Mouse (Mus musculus): ENCODE measurements around the gene Fgf22.

Fgf22 gene

GRCm38 (mm10) chr10:79712499-79713126 lies 42.3 kb upstream of the Fgf22 start:
- Histone ChIP-seq H3K4me3 (replicated peaks; ENCODE audit: low read length) (no peak overlapping the region), H3K36me3 (ENCODE audit: insufficient read depth, low read length) (peaks cover 49% of the 10 kb centered on the region), H3K4me1 (replicated peaks; ENCODE audit: low read depth, low read length) (peaks cover 68% of the 10 kb centered on the region), H3K27me3 (ENCODE audit: insufficient read depth, low read length) (peaks cover 27% of the 10 kb centered on the region), H3K9me3 (ENCODE audit: low read length) (no peaks in the 10 kb centered on the region)
- TF ChIP-seq CTCF (conservative IDR thresholded peaks at IDR 0.05; ENCODE audit: low read length) (peak; percentile 88), POU5F1 (IDR thresholded peaks at IDR 0.05; ENCODE audit: borderline replicate concordance, low read length) (no peak), NANOG (IDR thresholded peaks at IDR 0.05; ENCODE audit: borderline replicate concordance, low read length) (no peak)

GRCm38 (mm10) chr10:79713163-79713562 lies 41.7 kb upstream of the Fgf22 start:
- TF ChIP-seq CTCF (conservative IDR thresholded peaks at IDR 0.05; ENCODE audit: low read length), result no peak
- no peak for TF ChIP-seq POU5F1 (IDR thresholded peaks at IDR 0.05; ENCODE audit: borderline replicate concordance, low read length)
- TF ChIP-seq NANOG (IDR thresholded peaks at IDR 0.05; ENCODE audit: borderline replicate concordance, low read length), result no peak
- H3K4me3 ChIP-seq (replicated peaks; ENCODE audit: low read length), result no peak overlapping the region
- H3K36me3 ChIP-seq (ENCODE audit: insufficient read depth, low read length), result peaks cover 45% of the 10 kb centered on the region
- H3K4me1 ChIP-seq (replicated peaks; ENCODE audit: low read depth, low read length), result peaks cover 68% of the 10 kb centered on the region
- H3K27me3 ChIP-seq (ENCODE audit: insufficient read depth, low read length), result peaks cover 33% of the 10 kb centered on the region
- H3K9me3 ChIP-seq (ENCODE audit: low read length), result no peaks in the 10 kb centered on the region

- Histone ChIP-seq H3K36me3 (ENCODE audit: insufficient read depth, low read length) (peaks cover 29% of the 10 kb centered on the region), H3K4me3 (replicated peaks; ENCODE audit: low read length) (no peak overlapping the region), H3K27me3 (ENCODE audit: insufficient read depth, low read length) (peaks cover 42% of the 10 kb centered on the region), H3K4me1 (replicated peaks; ENCODE audit: low read depth, low read length) (peaks cover 51% of the 10 kb centered on the region), H3K9me3 (ENCODE audit: low read length) (no peaks in the 10 kb centered on the region)
- TF ChIP-seq NANOG (IDR thresholded peaks at IDR 0.05; ENCODE audit: borderline replicate concordance, low read length) (no peak), CTCF (conservative IDR thresholded peaks at IDR 0.05; ENCODE audit: low read length) (no peak), POU5F1 (IDR thresholded peaks at IDR 0.05; ENCODE audit: borderline replicate concordance, low read length) (no peak)
These were observed 39.9 kb upstream of the Fgf22 start for GRCm38 (mm10) chr10:79714996-79715395.

GRCm38 (mm10) chr10:79716254-79716987 lies 38.5 kb upstream of the Fgf22 start, which contains the start of gene Hcn2:
TSS of gene Hcn2 (plus strand) at chr10:79716634.
- Histone ChIP-seq H3K36me3 (ENCODE audit: insufficient read depth, low read length) (peaks cover 16% of the 10 kb centered on the region), H3K27me3 (ENCODE audit: insufficient read depth, low read length) (peaks cover 44% of the 10 kb centered on the region), H3K4me3 (replicated peaks; ENCODE audit: low read length) (peak within 1 kb of the TSS; percentile 87), H3K9me3 (ENCODE audit: low read length) (no peaks in the 10 kb centered on the region), H3K4me1 (replicated peaks; ENCODE audit: low read depth, low read length) (peaks cover 36% of the 10 kb centered on the region)
- no peak for TF ChIP-seq NANOG (IDR thresholded peaks at IDR 0.05; ENCODE audit: borderline replicate concordance, low read length)
- TF ChIP-seq POU5F1 (IDR thresholded peaks at IDR 0.05; ENCODE audit: borderline replicate concordance, low read length), result no peak
- TF ChIP-seq CTCF (conservative IDR thresholded peaks at IDR 0.05; ENCODE audit: low read length), result no peak

GRCm38 (mm10) chr10:79716988-79717355 lies 37.9 kb upstream of the Fgf22 start:
- peak overlapping the region; percentile 87 for H3K4me3 ChIP-seq (replicated peaks; ENCODE audit: low read length)
- peaks cover 35% of the 10 kb centered on the region for H3K4me1 ChIP-seq (replicated peaks; ENCODE audit: low read depth, low read length)
- TF ChIP-seq NANOG (IDR thresholded peaks at IDR 0.05; ENCODE audit: borderline replicate concordance, low read length), result no peak
- no peak for TF ChIP-seq POU5F1 (IDR thresholded peaks at IDR 0.05; ENCODE audit: borderline replicate concordance, low read length)
- no peak for TF ChIP-seq CTCF (conservative IDR thresholded peaks at IDR 0.05; ENCODE audit: low read length)
- peaks cover 11% of the 10 kb centered on the region for H3K36me3 ChIP-seq (ENCODE audit: insufficient read depth, low read length)
- H3K27me3 ChIP-seq (ENCODE audit: insufficient read depth, low read length), result peaks cover 44% of the 10 kb centered on the region
- H3K9me3 ChIP-seq (ENCODE audit: low read length), result no peaks in the 10 kb centered on the region

GRCm38 (mm10) chr10:79717640-79718357 lies 37.1 kb upstream of the Fgf22 start:
- peak overlapping the region; percentile 87 for H3K4me3 ChIP-seq (replicated peaks; ENCODE audit: low read length)
- no peaks in the 10 kb centered on the region for H3K9me3 ChIP-seq (ENCODE audit: low read length)
- peaks cover 5% of the 10 kb centered on the region; the same call in 1 of the 2 replicates for H3K36me3 ChIP-seq (ENCODE audit: insufficient read depth, low read length)
- no peak for TF ChIP-seq CTCF (conservative IDR thresholded peaks at IDR 0.05; ENCODE audit: low read length)
- no peak for TF ChIP-seq NANOG (IDR thresholded peaks at IDR 0.05; ENCODE audit: borderline replicate concordance, low read length)
- H3K27me3 ChIP-seq (ENCODE audit: insufficient read depth, low read length), result peaks cover 44% of the 10 kb centered on the region
- peaks cover 37% of the 10 kb centered on the region for H3K4me1 ChIP-seq (replicated peaks; ENCODE audit: low read depth, low read length)

- no peak overlapping the region for H3K4me3 ChIP-seq (replicated peaks; ENCODE audit: low read length)
- H3K4me1 ChIP-seq (replicated peaks; ENCODE audit: low read depth, low read length), result peaks cover 54% of the 10 kb centered on the region
- H3K36me3 ChIP-seq (ENCODE audit: insufficient read depth, low read length), result peaks cover 12% of the 10 kb centered on the region; the same call in 1 of the 2 replicates
- TF ChIP-seq CTCF (conservative IDR thresholded peaks at IDR 0.05; ENCODE audit: low read length), result no peak
- no peak for TF ChIP-seq POU5F1 (IDR thresholded peaks at IDR 0.05; ENCODE audit: borderline replicate concordance, low read length)
- TF ChIP-seq NANOG (IDR thresholded peaks at IDR 0.05; ENCODE audit: borderline replicate concordance, low read length), result no peak
- no peaks in the 10 kb centered on the region for H3K9me3 ChIP-seq (ENCODE audit: low read length)
- peaks cover 28% of the 10 kb centered on the region for H3K27me3 ChIP-seq (ENCODE audit: insufficient read depth, low read length)
These were observed 33.8 kb upstream of the Fgf22 start for GRCm38 (mm10) chr10:79721089-79721488.

- peaks cover 13% of the 10 kb centered on the region for H3K27me3 ChIP-seq (ENCODE audit: insufficient read depth, low read length)
- peaks cover 13% of the 10 kb centered on the region for H3K9me3 ChIP-seq (ENCODE audit: low read length)
- peaks cover 46% of the 10 kb centered on the region for H3K4me1 ChIP-seq (replicated peaks; ENCODE audit: low read depth, low read length)
- peaks cover 26% of the 10 kb centered on the region; the same call in 1 of the 2 replicates for H3K36me3 ChIP-seq (ENCODE audit: insufficient read depth, low read length)
- no peak overlapping the region for H3K4me3 ChIP-seq (replicated peaks; ENCODE audit: low read length)
- no peak for TF ChIP-seq NANOG (IDR thresholded peaks at IDR 0.05; ENCODE audit: borderline replicate concordance, low read length)
- no peak for TF ChIP-seq CTCF (conservative IDR thresholded peaks at IDR 0.05; ENCODE audit: low read length)
- no peak for TF ChIP-seq POU5F1 (IDR thresholded peaks at IDR 0.05; ENCODE audit: borderline replicate concordance, low read length)
These were observed 31.8 kb upstream of the Fgf22 start for GRCm38 (mm10) chr10:79723047-79723446.
